24 mouse cellular contexts compared by ENCODE assay signal in genomic region chr5:113885623-113886022, GRCm38 (mm10). TPM values are rescaled to one million over a fixed set of nuclear protein-coding genes. Genes with fewer than 3 reads are reported as not detected.
DNase-seq lines count a peak whose midpoint lies in the region; ATAC-seq and TF ChIP-seq lines count a peak whose summit lies in the region.
"Had no signal": no experiment of that assay in that cellular context is flagged by ENCODE, and none has a peak within 500 bp of the region (broad histone marks: within the 10 kb centered on the region; RNA-seq: fewer than 3 reads in every experiment).

No protein-coding gene starts in this region.

- TF ChIP-seq EP300 in heart, adult 2 months (IDR thresholded peaks at IDR 0.05; ENCODE audit: insufficient read depth, low read depth, low read length), result no peak

- TF ChIP-seq POLR2A in heart, adult 2 months (IDR thresholded peaks at IDR 0.05; ENCODE audit: insufficient read depth, low read depth, low read length), result no peak

- H3K27ac ChIP-seq in heart, embryonic 10.5 days, result peak overlapping the region; percentile 45; the same call in 1 of the 2 replicates
- no peak overlapping the region for H3K27ac ChIP-seq in heart, adult 2 months
- H3K27ac ChIP-seq in midbrain, embryonic 10.5 days (replicated peaks), result peak overlapping the region; percentile 74
- H3K27ac ChIP-seq in midbrain, postnatal 0 days (ENCODE audit: low read depth, low read length), result no peak overlapping the region
- H3K27ac ChIP-seq in embryonic facial prominence, embryonic 10.5 days (replicated peaks), result peak overlapping the region; percentile 60
- H3K27ac ChIP-seq in hindbrain, embryonic 14.5 days, result 0 out of 2 replicates have a peak overlapping the region, but pooled peaks have one; percentile 32
- H3K27ac ChIP-seq: left cerebral cortex, adult 2 months; liver, embryonic 14.5 days; lung, embryonic 15.5 days had no signal

- no peaks in the 10 kb centered on the region for H3K27me3 ChIP-seq in heart, embryonic 10.5 days (ENCODE audit: insufficient read depth, poor library complexity, severe bottlenecking)
- H3K27me3 ChIP-seq in heart, adult 2 months (ENCODE audit: control insufficient read depth, insufficient read depth, low read length), result no peaks in the 10 kb centered on the region
- no peaks in the 10 kb centered on the region for H3K27me3 ChIP-seq in midbrain, embryonic 10.5 days (ENCODE audit: low read depth, poor library complexity, severe bottlenecking)
- no peaks in the 10 kb centered on the region for H3K27me3 ChIP-seq in midbrain, postnatal 0 days (ENCODE audit: insufficient read depth, low read length)
- H3K27me3 ChIP-seq in embryonic facial prominence, embryonic 10.5 days (replicated peaks; ENCODE audit: low read depth, poor library complexity, severe bottlenecking), result no peaks in the 10 kb centered on the region
- H3K27me3 ChIP-seq in hindbrain, embryonic 14.5 days (ENCODE audit: control insufficient read depth, insufficient read depth, low read length), result no peaks in the 10 kb centered on the region
- H3K27me3 ChIP-seq: CH12.LX; lung, embryonic 15.5 days; Patski had no signal

- ATAC-seq in midbrain, postnatal 0 days (ENCODE audit: low FRiP score), result no peak
- ATAC-seq in hindbrain, embryonic 14.5 days (ENCODE audit: low FRiP score), result no peak
- ATAC-seq: inflammation-experienced regulatory T-cells, adult 6 months; Patski had no signal

- no peak for DNase-seq in heart, embryonic 10.5 days (ENCODE audit: low spot score)
- DNase-seq in heart, adult 2 months, result no peak
- DNase-seq in midbrain, embryonic 10.5 days (ENCODE audit: low spot score), result no peak
- DNase-seq in midbrain, postnatal 0 days (ENCODE audit: low spot score), result no peak
- DNase-seq in embryonic facial prominence, embryonic 10.5 days (ENCODE audit: low spot score), result no peak
- no peak for DNase-seq in hindbrain, embryonic 14.5 days (ENCODE audit: low spot score)
- no peak for DNase-seq in lung, postnatal 4 days
- no peak for DNase-seq in gastrocnemius, adult 8-10 months (ENCODE audit: low spot score in 2 of 2)
- DNase-seq: adrenal gland, postnatal 36 days; B cell, adult 2 months; cerebellum, adult 11 months; cerebellum, adult 9-11 months; kidney, adult 8-10 months; kidney, postnatal 10 days; lung, postnatal 36 days; thymus, postnatal 14 days had no signal

- no peak overlapping the region for H3K9ac ChIP-seq in heart, adult 2 months (ENCODE audit: low read depth, low read length)
- no peak overlapping the region for H3K9ac ChIP-seq in midbrain, postnatal 0 days (replicated peaks; ENCODE audit: low read length, poor library complexity, severe bottlenecking)
- H3K9ac ChIP-seq in hindbrain, embryonic 14.5 days, result no peak overlapping the region
- H3K9ac ChIP-seq: liver, embryonic 14.5 days; lung, embryonic 15.5 days had no signal

- H3K4me3 ChIP-seq in heart, embryonic 10.5 days, result no peak overlapping the region; the same call in 1 of the 2 replicates
- no peak overlapping the region for H3K4me3 ChIP-seq in heart, adult 2 months
- H3K4me3 ChIP-seq in midbrain, embryonic 10.5 days, result no peak overlapping the region
- no peak overlapping the region for H3K4me3 ChIP-seq in midbrain, postnatal 0 days (ENCODE audit: low read depth, low read length)
- H3K4me3 ChIP-seq in embryonic facial prominence, embryonic 10.5 days, result no peak overlapping the region
- no peak overlapping the region for H3K4me3 ChIP-seq in hindbrain, embryonic 14.5 days (replicated peaks; ENCODE audit: low read length)
- H3K4me3 ChIP-seq: left cerebral cortex, adult 2 months; lung, embryonic 15.5 days; myocyte had no signal

- WGBS in heart, embryonic 10.5 days, result 55% methylated on average over 8 of the region's 8 CpGs
- WGBS in heart, adult 2 months, result 90% methylated on average over 8 of the region's 8 CpGs
- WGBS in midbrain, embryonic 10.5 days, result 74% methylated on average over 8 of the region's 8 CpGs
- 62% methylated on average over 8 of the region's 8 CpGs for WGBS in midbrain, postnatal 0 days
- 79% methylated on average over 8 of the region's 8 CpGs for WGBS in embryonic facial prominence, embryonic 10.5 days
- WGBS in hindbrain, embryonic 14.5 days, result 33% methylated on average over 8 of the region's 8 CpGs

- H3K9me3 ChIP-seq in heart, embryonic 10.5 days, result no peaks in the 10 kb centered on the region
- H3K9me3 ChIP-seq in midbrain, embryonic 10.5 days (replicated peaks), result no peaks in the 10 kb centered on the region
- H3K9me3 ChIP-seq in midbrain, postnatal 0 days (ENCODE audit: low read length), result no peaks in the 10 kb centered on the region
- H3K9me3 ChIP-seq in embryonic facial prominence, embryonic 10.5 days, result no peaks in the 10 kb centered on the region
- H3K9me3 ChIP-seq in hindbrain, embryonic 14.5 days (ENCODE audit: control insufficient read depth, low read length), result no peaks in the 10 kb centered on the region
- H3K9me3 ChIP-seq: G1E; lung, embryonic 15.5 days had no signal

- peaks cover 87% of the 10 kb centered on the region for H3K4me1 ChIP-seq in heart, embryonic 10.5 days
- peaks cover 26% of the 10 kb centered on the region for H3K4me1 ChIP-seq in heart, adult 2 months (ENCODE audit: control insufficient read depth, insufficient read depth, low read length)
- H3K4me1 ChIP-seq in midbrain, embryonic 10.5 days, result peaks cover 65% of the 10 kb centered on the region
- H3K4me1 ChIP-seq in midbrain, postnatal 0 days (ENCODE audit: insufficient read depth, low read length), result peaks cover 6% of the 10 kb centered on the region; the same call in 1 of the 2 replicates
- peaks cover 74% of the 10 kb centered on the region for H3K4me1 ChIP-seq in embryonic facial prominence, embryonic 10.5 days
- H3K4me1 ChIP-seq in hindbrain, embryonic 14.5 days (replicated peaks; ENCODE audit: control insufficient read depth, insufficient read depth, low read length), result peaks cover 61% of the 10 kb centered on the region

- no peak overlapping the region for H3K4me2 ChIP-seq in midbrain, postnatal 0 days (ENCODE audit: low read depth, low read length, poor library complexity, severe bottlenecking)
- H3K4me2 ChIP-seq in hindbrain, embryonic 14.5 days (replicated peaks), result no peak overlapping the region
- H3K4me2 ChIP-seq: lung, embryonic 15.5 days had no signal

- intact Hi-C loops in heart, adult 2 months (cut with DNase I), result loop anchor here (2.0 kb wide), 1 partner anchor 15 kb away; no protein-coding TSS in a partner anchor

- no peak for TF ChIP-seq CTCF in heart, adult 2 months (IDR thresholded peaks at IDR 0.05)
- no peak for TF ChIP-seq CTCF in midbrain, postnatal 0 days (IDR thresholded peaks at IDR 0.05)

- peaks cover 18% of the 10 kb centered on the region for H3K36me3 ChIP-seq in heart, embryonic 10.5 days
- H3K36me3 ChIP-seq in heart, adult 2 months (ENCODE audit: control insufficient read depth, insufficient read depth, low read length), result no peaks in the 10 kb centered on the region; the same call in 1 of the 2 replicates
- H3K36me3 ChIP-seq in midbrain, embryonic 10.5 days, result peaks cover 25% of the 10 kb centered on the region
- H3K36me3 ChIP-seq in midbrain, postnatal 0 days (ENCODE audit: insufficient read depth, low read length), result no peaks in the 10 kb centered on the region
- H3K36me3 ChIP-seq in embryonic facial prominence, embryonic 10.5 days (replicated peaks), result peaks cover 19% of the 10 kb centered on the region
- H3K36me3 ChIP-seq in hindbrain, embryonic 14.5 days (replicated peaks; ENCODE audit: control insufficient read depth, insufficient read depth), result peaks cover 14% of the 10 kb centered on the region

- no peaks in the 10 kb centered on the region; the same call in none of the 2 replicates for H3K79me2 ChIP-seq in heart, adult 2 months (replicated peaks; ENCODE audit: control insufficient read depth, insufficient read depth, low read length)

RNA-seq across cellular contexts. Expression of gene Coro1c, which starts 22.9 kb away (rescaled TPM):
- 163 and 178 TPM in 2 replicates for polyA plus RNA-seq in heart, embryonic 10.5 days (2016; fragmentation: Nextera tagmentation; extraction: Ambion mirVana)
- 10 to 100 TPM; 24.6 to 30.1 TPM for total RNA-seq in heart, adult 2 months (2021)
- 24.1 and 27.9 TPM in 2 replicates for polyA plus RNA-seq in heart, adult 2 months (2012; rRNA removed)
- 205 and 233 TPM in 2 replicates for polyA plus RNA-seq in midbrain, embryonic 10.5 days (2016; fragmentation: Nextera tagmentation; extraction: Ambion mirVana)
- total RNA-seq in midbrain, postnatal 0 days (2014; rRNA removed), result 157 and 311 TPM in 2 replicates
- 165 and 171 TPM in 2 replicates for polyA plus RNA-seq in midbrain, postnatal 0 days (2015; fragmentation: Nextera tagmentation; extraction: Ambion mirVana)
- polyA plus RNA-seq in embryonic facial prominence, embryonic 10.5 days (2016; fragmentation: Nextera tagmentation; extraction: Ambion mirVana), result 178 and 198 TPM in 2 replicates
- polyA plus RNA-seq in hindbrain, embryonic 14.5 days (2014; fragmentation: Nextera tagmentation; extraction: Ambion mirVana), result 172 and 177 TPM in 2 replicates
- total RNA-seq in gastrocnemius, adult 8-10 months (2022), result 1 to 10 TPM; 7.0 to 9.8 (median 8.2) TPM

RNA-seq across cellular contexts. Expression of gene Selplg, which starts 53.2 kb away (rescaled TPM):
- 0.64 and 1.3 TPM in 2 replicates for polyA plus RNA-seq in heart, embryonic 10.5 days (2016; fragmentation: Nextera tagmentation; extraction: Ambion mirVana)
- 1 to 10 TPM; 3.4 to 4.5 TPM for total RNA-seq in heart, adult 2 months (2021)
- 5.7 and 14.1 TPM in 2 replicates for polyA plus RNA-seq in heart, adult 2 months (2012; rRNA removed)
- 0.77 and 1.5 TPM in 2 replicates for polyA plus RNA-seq in midbrain, embryonic 10.5 days (2016; fragmentation: Nextera tagmentation; extraction: Ambion mirVana)
- total RNA-seq in midbrain, postnatal 0 days (2014; rRNA removed), result 0.52 and 3.1 TPM in 2 replicates
- polyA plus RNA-seq in midbrain, postnatal 0 days (2015; fragmentation: Nextera tagmentation; extraction: Ambion mirVana), result 1.9 and 2.3 TPM in 2 replicates
- 0.58 and 0.83 TPM in 2 replicates for polyA plus RNA-seq in embryonic facial prominence, embryonic 10.5 days (2016; fragmentation: Nextera tagmentation; extraction: Ambion mirVana)
- polyA plus RNA-seq in hindbrain, embryonic 14.5 days (2014; fragmentation: Nextera tagmentation; extraction: Ambion mirVana), result 1.6 and 2.4 TPM in 2 replicates
- total RNA-seq in gastrocnemius, adult 8-10 months (2022), result 1 to 10 TPM in 1 of 4 experiments, under 1 TPM in 3; 0.41 to 1.5 (median 0.48) TPM
- polyA plus RNA-seq: myocyte had no signal

Comparison
In these comparisons a context has a peak if more than half of its experiments do, and no peak if none do; other contexts are left out.
1. H3K27ac ChIP-seq: peak in heart, embryonic 10.5 days (single experiment), midbrain, embryonic 10.5 days (single experiment), embryonic facial prominence, embryonic 10.5 days (single experiment) and hindbrain, embryonic 14.5 days (single experiment); none in heart, adult 2 months (single experiment) and midbrain, postnatal 0 days (single experiment).